Mouse (Mus musculus): Measurements from ENCODE around the gene Catsperd.

DNA sequence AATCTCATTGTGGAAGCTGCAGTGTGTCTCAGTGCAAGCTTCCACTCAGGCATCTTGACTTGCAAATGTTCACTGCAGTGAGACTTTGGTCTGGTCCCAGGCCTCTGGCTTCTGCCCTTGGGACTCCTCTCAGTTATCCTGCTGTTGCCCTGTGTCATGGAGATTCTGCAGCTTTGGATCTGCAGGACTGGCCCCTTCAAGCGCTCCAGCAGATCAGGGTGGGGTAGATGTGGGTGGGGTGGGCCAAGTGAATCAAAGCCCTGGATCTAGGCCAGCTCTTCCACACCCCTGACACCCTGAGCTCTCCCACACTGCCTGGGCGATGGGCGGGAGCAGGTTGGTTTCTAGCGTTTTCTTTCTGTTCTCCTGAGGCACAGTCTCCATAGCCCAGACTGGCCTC is 3.9 kb downstream of the Catsperd start:
- TF ChIP-seq ZMIZ1 (IDR thresholded peaks at IDR 0.05; ENCODE audit: low read depth, low read length) (no peak), CTCF (conservative IDR thresholded peaks at IDR 0.05 in 1 of 2, IDR thresholded peaks at IDR 0.05 in 1 of 2; ENCODE audit: low read depth in 2 of 2, low read length in 2 of 2) (no peak), NELFE (IDR thresholded peaks at IDR 0.05; ENCODE audit: low read depth, low read length) (no peak)
